Mouse (Mus musculus): ENCODE measurements around the gene Tjp3. TPM values are rescaled to one million over a fixed set of nuclear protein-coding genes. Genes with fewer than 3 reads are reported as not detected.

The Tjp3 gene
- total RNA-seq, 2 experiments from 2014 or later: 0.60 TPM; not detected in 1

- ATAC-seq (replicated peaks; ENCODE audit: low FRiP score, poor library complexity, severe bottlenecking): no peak
Measured at GRCm38 (mm10) chr10:81301321-81301720, 9.9 kb upstream of the Tjp3 start.

GRCm38 (mm10) chr10:81300352-81300907, 9.0 kb upstream of the Tjp3 start:
- no peak for ATAC-seq (replicated peaks; ENCODE audit: low FRiP score, poor library complexity, severe bottlenecking)

- ATAC-seq (replicated peaks; ENCODE audit: low FRiP score, poor library complexity, severe bottlenecking): no peak
Measured at GRCm38 (mm10) chr10:81299585-81300351, 8.4 kb upstream of the Tjp3 start.

- ATAC-seq (replicated peaks; ENCODE audit: low FRiP score, poor library complexity, severe bottlenecking): no peak
Measured at GRCm38 (mm10) chr10:81298369-81299100, 7.2 kb upstream of the Tjp3 start.

- ATAC-seq (replicated peaks; ENCODE audit: low FRiP score, poor library complexity, severe bottlenecking): no peak
Measured at GRCm38 (mm10) chr10:81297845-81298244, 6.5 kb upstream of the Tjp3 start.

GRCm38 (mm10) chr10:81297246-81297645, 5.9 kb upstream of the Tjp3 start:
- ATAC-seq (replicated peaks; ENCODE audit: low FRiP score, poor library complexity, severe bottlenecking): no peak

GRCm38 (mm10) chr10:81295185-81295584, 3.8 kb upstream of the Tjp3 start:
- ATAC-seq (replicated peaks; ENCODE audit: low FRiP score, poor library complexity, severe bottlenecking): no peak

- ATAC-seq (replicated peaks; ENCODE audit: low FRiP score, poor library complexity, severe bottlenecking): no peak
Measured at GRCm38 (mm10) chr10:81294442-81294841, 3.1 kb upstream of the Tjp3 start.

- ATAC-seq (replicated peaks; ENCODE audit: low FRiP score, poor library complexity, severe bottlenecking): peak; percentile 12
Measured at GRCm38 (mm10) chr10:81293334-81294030, 2.1 kb upstream of the Tjp3 start.

GRCm38 (mm10) chr10:81292554-81293333, 1.4 kb upstream of the Tjp3 start, which contains the start of gene Pip5k1c:
TSS of gene Pip5k1c (plus strand) at chr10:81292963.
- peak; percentile 81 for ATAC-seq (replicated peaks; ENCODE audit: low FRiP score, poor library complexity, severe bottlenecking)

GRCm38 (mm10) chr10:81290698-81291460, 502 bp downstream of the Tjp3 start:
- ATAC-seq (replicated peaks; ENCODE audit: low FRiP score, poor library complexity, severe bottlenecking): no peak

GRCm38 (mm10) chr10:81289811-81290210, 1.6 kb downstream of the Tjp3 start:
- no peak for ATAC-seq (replicated peaks; ENCODE audit: low FRiP score, poor library complexity, severe bottlenecking)

GRCm38 (mm10) chr10:81289278-81289677, 2.1 kb downstream of the Tjp3 start:
- ATAC-seq (replicated peaks; ENCODE audit: low FRiP score, poor library complexity, severe bottlenecking): no peak

GRCm38 (mm10) chr10:81288601-81289000, 2.8 kb downstream of the Tjp3 start:
- no peak for ATAC-seq (replicated peaks; ENCODE audit: low FRiP score, poor library complexity, severe bottlenecking)

- no peak for ATAC-seq (replicated peaks; ENCODE audit: low FRiP score, poor library complexity, severe bottlenecking)
Measured at GRCm38 (mm10) chr10:81287513-81288157, 3.7 kb downstream of the Tjp3 start.

GRCm38 (mm10) chr10:81286586-81286985, 4.8 kb downstream of the Tjp3 start:
- ATAC-seq (replicated peaks; ENCODE audit: low FRiP score, poor library complexity, severe bottlenecking): no peak

- ATAC-seq (replicated peaks; ENCODE audit: low FRiP score, poor library complexity, severe bottlenecking): peak; percentile 41; the same call in 1 of the 2 replicates
Measured at GRCm38 (mm10) chr10:81285694-81286450, 5.5 kb downstream of the Tjp3 start.

- no peak for ATAC-seq (replicated peaks; ENCODE audit: low FRiP score, poor library complexity, severe bottlenecking)
Measured at GRCm38 (mm10) chr10:81284719-81285118, 6.7 kb downstream of the Tjp3 start.

Data from erythroblast, adult 5-6 weeks (primary cell).